Mouse (Mus musculus) heart, adult 2 months (tissue): ENCODE results near the gene Mt2.
A peak's percentile ranks its signal among the peaks of the same experiment; 100 is the strongest.

Source experiments
- CTCF ChIP-seq: fragments of 200-600 bp; IDR thresholded peaks from 2 replicates; pipeline ENCODE4 v1.8.1; 2022; ENCODE audit warnings: antibody characterized with exemption, mild to moderate bottlenecking, moderate library complexity
- EP300 ChIP-seq: fragments of 200-500 bp; IDR thresholded peaks from 2 replicates; pipeline ENCODE4 v1.6.1; 2011; ENCODE audit warnings: low read depth, low read length, control low read depth; ENCODE audit not compliant: insufficient read depth
- POLR2A ChIP-seq: fragments of 200-500 bp; IDR thresholded peaks from 2 replicates; pipeline ENCODE4 v1.6.1; 2011; ENCODE audit warnings: mild to moderate bottlenecking, low read depth, low read length, control low read depth; ENCODE audit not compliant: insufficient read depth

DNA sequence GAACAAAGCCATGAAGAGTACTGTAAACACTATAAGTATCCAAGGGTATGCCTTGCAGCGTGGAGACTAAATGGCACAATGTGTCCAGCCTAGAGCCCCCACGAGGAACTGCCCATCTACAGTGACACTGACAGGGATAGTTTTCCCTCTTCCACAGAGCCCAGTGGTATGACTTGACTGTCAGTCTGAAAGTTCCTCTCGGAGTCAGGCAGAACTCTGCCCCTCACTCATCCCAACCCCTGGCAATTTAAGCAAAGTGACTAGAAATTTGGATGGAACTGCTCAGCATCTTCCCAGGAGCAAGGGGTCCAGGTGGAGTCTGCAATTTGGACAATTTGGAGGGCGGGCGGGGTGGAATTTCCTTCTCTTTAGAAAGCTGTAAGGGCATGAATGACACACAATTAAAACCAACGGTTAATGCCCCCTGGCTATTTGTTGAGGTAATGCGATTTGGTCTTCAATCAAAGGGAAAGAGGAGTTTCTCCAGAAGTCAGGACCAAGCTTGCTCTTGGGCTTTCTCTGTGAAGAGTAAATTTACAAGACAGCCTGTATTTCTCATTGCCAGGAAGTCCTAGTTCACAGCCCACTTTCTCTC lies 2.3 kb downstream of the Mt2 start:
- TF ChIP-seq CTCF (peak; percentile 47), EP300 (no peak), POLR2A (no peak)
